Mouse (Mus musculus) urinary bladder, adult 2 months (tissue): ENCODE measurements around the gene Paqr5. TPM values are rescaled to one million over a fixed set of nuclear protein-coding genes. Genes with fewer than 3 reads are reported as not detected.

Experiments
- DNase-seq: peaks from one replicate; pipeline ENCODE4 v3.0.0; 2022; ENCODE audit warnings: low spot score
- polyA plus RNA-seq: library from polyadenylated mRNA; depleted of rRNA; stranded (reverse); fragments of >200 nt; gene quantifications from 2 replicates; pipeline ENCODE4 v1.2.3, GENCODE M21; 2012

Gene Paqr5
- polyA plus RNA-seq, 1 experiment: 147 TPM

DNA sequence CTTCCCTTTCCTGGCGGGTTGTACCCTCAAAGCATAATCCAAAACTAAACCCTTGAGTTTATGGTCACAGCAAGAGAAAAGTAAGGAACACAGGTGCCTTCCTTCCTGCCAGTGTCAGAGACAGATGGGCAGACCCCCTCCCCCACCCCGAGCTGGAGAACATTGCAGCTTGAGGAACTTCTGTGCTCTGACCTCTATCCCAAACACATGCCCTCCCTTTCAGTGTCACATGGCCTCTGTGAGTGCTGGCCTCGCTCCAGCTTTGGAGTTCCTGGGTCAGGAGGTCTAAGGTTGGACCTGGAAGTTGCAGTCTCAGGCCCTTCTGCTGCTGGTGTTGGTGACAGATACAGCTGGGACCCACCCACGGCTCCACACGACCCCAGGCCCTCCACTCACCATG lies 65.9 kb downstream of the Paqr5 start:
- DNase-seq: no peak

DNA sequence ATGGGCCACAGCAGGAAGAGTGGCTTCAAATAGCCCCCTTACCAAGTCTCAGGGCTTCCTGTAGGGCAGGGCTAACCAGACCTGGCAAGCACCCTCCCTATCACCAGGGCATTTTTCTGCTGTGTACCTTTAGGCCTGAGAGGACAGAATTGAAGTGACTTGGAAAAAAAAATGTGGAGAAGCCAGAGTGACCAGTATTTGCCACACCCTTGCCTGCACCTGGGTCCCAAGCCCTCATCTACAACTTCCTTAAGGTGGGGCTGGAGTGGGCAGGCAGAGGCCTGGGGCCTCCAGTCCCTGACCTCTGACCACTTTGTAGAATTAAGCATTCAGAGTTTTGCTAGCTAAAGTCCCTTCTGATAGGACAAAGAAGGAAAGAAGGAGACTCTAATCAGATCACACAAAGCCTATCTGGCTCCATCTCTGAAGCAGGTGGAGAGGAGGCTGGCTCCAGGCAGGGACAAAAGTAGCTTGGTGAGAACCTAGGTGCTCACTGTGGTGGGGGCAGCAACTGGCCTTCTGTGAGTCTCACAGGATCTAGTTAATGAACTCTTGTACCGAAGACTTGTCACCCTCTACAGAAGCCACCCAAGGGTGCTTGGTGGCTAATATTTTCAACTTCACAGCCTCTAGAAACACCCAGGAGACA lies 66.6 kb downstream of the Paqr5 start:
- no peak for DNase-seq

DNA sequence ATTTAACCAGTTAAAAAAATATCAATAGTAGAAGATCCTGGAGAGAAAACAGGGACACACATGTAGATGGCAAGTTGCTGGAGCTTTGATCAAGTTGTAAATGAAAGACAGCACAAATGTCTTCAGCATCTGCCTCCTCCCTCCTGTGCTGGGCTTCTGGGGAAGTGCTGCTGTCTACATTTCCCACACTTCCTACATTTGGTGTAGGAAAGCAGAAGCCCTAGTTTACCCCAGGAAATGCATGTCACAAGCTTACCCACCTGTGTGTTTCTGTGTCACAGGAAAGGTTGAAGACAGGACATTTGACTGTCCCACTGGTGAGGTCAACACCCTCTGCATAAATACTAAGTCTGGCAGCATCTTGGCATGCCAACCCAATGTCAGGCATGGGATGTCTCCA lies 71.9 kb downstream of the Paqr5 start:
- no peak for DNase-seq

- no peak for DNase-seq
Observed at GRCm38 (mm10) chr9:61952241-61952640, 74.4 kb downstream of the Paqr5 start.

DNA sequence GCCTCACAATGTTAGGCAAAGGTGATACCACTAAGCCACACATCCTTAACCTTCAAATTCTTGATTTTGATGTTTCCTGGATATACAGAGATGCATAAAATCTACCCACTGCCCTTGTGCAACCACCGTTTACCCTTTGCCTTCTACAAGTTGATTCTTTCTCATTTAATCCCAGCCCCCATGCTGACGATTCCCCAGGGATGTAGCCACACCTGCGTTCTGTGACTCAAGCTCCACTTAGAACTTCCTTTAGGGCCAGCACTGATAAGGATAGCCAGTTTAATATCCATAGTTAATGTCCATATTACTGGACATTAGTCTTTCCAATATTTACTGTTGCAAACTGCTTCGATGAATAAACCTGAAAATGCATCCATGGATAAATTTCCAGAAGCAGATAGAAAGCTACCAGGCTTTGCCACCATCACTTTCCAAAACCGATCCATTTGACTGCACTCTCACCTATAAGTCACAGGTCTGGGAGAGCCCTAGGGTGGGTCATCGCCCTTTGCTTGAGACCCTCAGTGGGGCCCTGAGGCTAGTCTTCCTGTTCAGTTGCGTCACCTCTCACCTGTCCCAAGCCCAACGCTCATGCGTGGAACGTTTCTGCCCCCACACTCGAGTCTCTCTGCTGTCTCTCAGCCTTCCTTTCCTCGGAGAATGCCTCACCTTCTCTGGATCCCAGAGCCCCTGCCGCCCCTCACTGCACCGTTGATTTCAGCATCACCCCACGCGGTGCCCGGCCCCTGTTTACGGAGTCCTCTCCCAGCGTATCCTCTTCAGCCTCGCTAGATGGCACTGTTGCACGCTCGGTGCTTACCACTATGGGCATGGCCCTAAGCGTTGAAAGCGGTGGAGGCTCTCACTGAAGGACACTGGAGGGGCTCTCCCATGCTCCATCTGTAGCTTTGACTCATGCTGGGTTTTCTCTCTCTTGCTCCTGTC lies 79.0 kb downstream of the Paqr5 start:
- DNase-seq: peak; percentile 64

DNA sequence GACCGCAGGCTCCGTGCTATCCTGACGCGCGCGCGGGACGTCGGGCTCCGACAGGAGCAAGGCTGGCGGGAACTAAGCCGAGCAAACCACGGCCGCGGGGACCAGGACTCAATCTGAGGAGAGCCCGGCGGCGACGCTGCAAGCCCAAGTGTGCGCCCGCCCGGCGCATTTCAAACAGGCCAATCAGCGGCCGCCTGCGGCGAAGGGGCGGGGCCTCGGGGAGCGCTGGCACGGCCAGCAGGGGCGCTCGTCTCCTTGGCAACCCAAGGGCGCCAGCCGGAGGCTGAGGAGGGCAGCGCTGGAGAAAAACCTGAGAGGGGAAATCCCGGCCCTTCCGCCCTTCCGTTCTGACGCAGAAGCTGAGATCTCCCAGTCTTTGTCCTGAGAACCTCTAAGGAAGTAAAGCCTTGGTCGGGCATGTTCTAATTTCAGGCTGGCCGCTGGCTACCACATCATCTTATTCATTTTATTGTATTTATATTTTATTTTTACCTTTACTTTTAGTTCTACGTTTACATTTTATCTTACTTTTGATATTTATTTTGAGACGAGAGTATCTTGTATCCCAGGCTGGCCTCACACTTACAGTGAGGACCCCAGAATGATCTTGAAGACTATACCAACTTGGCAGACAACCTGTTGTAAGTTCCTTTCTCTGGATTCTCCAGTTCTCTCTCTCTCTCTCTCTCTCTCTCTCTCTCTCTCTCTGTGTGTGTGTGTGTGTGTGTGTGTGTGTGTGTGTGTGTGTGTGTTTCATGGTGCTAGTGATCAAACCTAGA lies 79.8 kb downstream of the Paqr5 start, which contains the start of gene Kif23:
Gene Kif23 (minus strand): TSS at position 152 of the 779 bp plus-strand sequence.
- DNase-seq: peak; percentile 98

GRCm38 (mm10) chr9:61945973-61946611 lies 80.6 kb downstream of the Paqr5 start:
- DNase-seq: no peak

- no peak for DNase-seq
Observed at GRCm38 (mm10) chr9:61941054-61941453, 85.6 kb downstream of the Paqr5 start.

- no peak for DNase-seq
Observed at GRCm38 (mm10) chr9:61933333-61933732, 93.3 kb downstream of the Paqr5 start.

- no peak for DNase-seq
Observed at GRCm38 (mm10) chr9:61932009-61932408, 94.6 kb downstream of the Paqr5 start.

DNA sequence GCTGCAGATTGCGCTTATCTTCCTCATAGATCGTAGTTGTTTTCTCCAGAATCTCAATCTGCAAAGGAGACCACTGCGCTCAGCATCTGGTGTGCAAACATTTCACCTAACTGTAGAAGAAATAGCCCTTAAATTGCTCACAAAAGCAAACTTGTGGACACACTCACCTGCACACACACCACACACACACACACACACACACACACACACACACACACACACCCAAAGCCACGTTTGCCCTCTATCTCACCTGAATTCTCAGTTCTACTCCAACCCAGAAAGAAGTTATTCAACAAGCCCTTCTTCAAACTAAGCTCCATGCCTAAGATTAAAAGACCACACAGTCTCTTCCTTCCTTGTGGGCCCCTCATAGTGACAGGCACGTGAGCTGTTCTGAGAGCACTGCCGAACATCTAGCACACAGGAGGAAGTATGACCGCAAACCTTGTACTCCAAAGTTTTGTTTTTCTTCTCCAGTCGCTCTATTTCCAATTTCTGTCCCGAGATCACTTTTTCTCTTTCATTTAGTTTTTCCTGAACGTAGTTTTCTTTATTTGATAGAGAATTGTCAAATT lies 101.5 kb downstream of the Paqr5 start:
- no peak for DNase-seq

DNA sequence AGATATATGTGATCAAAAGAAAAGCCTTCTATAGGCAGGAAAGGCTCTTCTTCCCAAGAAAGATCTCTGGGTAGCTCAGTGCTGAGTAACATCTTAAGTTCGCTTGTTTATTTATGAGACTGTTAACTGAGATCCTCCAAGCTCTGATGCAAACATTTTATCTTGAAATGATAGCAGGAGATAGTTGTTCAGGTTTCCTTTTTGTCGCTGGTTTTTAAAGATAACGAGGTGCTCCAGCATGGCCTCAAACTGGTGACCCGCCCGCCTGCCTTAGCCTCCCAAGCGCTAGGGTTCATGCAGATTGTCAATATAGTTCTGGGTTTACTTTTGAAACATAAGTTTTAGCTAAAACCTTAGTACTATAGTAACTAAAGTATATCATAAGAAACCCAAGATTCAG lies 106.3 kb downstream of the Paqr5 start:
- no peak for DNase-seq

DNA sequence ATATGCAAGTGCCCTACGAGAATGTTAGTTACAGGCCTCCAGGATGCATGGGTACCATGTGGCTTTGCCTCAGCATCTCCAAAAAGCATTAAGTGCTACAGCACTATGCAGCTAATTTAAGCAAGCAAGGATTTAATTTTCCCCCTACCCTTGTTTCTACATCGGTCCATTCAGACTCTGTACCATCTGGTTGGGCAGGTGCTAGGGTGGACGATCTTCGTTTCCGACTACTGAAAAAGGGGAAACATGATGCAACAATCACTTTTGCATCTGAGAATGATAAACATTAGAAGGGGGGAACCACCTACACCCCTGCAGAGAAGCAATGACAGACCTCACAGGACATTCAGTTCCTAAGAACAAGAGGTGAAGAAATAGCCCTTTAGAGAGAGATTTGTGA lies 107.2 kb downstream of the Paqr5 start:
- DNase-seq: no peak

DNA sequence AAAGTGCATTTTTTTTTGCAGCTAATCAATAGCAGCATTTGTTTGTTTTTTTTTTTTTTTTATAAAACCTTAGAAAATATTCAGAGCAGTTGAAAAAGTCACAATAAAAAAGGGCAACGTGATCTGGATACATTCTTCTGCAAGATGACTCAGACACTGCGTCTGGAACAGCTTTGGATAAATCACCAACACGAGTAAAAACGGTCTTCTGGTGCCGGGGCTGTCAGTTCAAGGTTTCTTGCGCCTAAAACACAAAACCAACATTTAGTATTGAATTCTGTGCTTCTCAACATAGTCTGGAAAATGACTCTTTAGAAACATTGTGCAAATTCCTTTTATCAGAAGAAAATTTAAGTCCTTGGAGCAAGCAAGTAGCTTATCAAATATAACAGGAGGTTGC lies 109.2 kb downstream of the Paqr5 start:
- DNase-seq: no peak

DNA sequence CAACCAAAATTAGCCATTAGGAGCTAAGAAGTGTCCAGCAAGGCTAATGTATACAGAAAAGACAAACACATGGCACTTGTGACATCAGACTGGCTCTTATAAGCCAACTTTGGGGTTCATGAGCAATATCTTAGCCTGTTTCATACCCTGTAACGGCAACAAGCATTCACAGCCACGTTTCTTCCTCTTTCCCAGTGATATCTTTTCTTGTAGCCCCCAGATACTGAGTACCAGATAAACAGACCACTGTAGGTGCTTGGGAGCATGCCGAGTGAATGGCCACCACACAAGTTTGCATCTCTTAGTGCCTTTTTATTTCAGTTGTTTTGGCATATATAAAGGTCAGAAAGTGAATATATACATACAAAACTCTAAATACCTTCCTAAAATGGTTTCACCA lies 109.7 kb downstream of the Paqr5 start:
- DNase-seq: no peak

- no peak for DNase-seq
Observed at GRCm38 (mm10) chr9:61915393-61916005, 111.2 kb downstream of the Paqr5 start.

- no peak for DNase-seq
Observed at GRCm38 (mm10) chr9:61914917-61915300, 111.7 kb downstream of the Paqr5 start.

DNA sequence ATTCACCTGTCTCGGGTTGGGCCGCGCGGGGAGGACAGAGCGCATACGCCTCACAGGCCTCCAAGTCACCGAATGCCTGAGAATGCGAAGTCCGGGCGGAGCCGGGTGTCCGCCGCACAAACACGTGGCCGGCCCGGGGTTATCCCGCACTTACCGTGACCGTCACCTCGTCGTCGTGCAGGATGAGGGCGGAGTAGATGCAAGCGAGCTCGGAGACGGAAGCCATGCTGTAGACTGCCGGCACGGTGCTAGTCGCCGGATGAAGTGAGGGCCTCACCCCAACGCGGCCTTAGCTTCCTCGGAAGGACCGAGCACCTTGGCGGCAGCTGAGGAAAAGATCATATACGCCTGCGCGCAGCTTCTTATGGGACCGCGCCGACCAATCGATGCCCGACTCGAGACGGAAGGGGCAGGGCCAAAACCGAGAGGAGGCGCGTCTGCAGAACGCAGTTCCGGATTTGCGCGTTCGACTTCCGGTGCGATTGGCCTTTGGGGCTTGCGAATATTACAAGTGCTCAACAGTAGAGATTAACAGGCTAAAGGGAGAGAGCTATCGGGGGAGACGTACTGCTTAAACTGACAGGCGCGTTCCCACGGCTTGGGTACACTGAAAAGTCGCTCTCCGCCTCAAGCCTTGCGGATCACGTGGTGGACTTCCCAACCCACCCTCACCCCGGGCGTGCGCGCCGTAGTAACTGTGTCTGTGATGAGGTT lies 112.3 kb downstream of the Paqr5 start, which contains the start of gene Rplp1:
Gene Rplp1 (minus strand): TSS at position 340 of the 714 bp plus-strand sequence.
- DNase-seq: peak; percentile 92

GRCm38 (mm10) chr9:61911300-61912128 lies 115.1 kb downstream of the Paqr5 start:
- no peak for DNase-seq
